Mouse (Mus musculus) splenic B cell, adult 2 months (primary cell): ENCODE measurements at regions not wholly inside any gene's neighbourhood (a gene's known extent, or its start where the extent isn't known, plus 50 kb on each side); places are given as distances from the start of the nearest gene placed in this dataset.

Experiments
- DNase-seq: peaks from one replicate; pipeline ENCODE4 v3.0.0-alpha.2; 2011; ENCODE audit warnings: low read depth, low spot score
- H3K27me3 ChIP-seq: 2 replicates; pipeline ENCODE4 v1.6.1; 2012; ENCODE audit warnings: mild to moderate bottlenecking, low read length, moderate library complexity, mixed read lengths; ENCODE audit not compliant: control insufficient read depth, poor library complexity, insufficient read depth, severe bottlenecking
- H3K36me3 ChIP-seq: 2 replicates; pipeline ENCODE4 v1.6.1; 2012; ENCODE audit warnings: mild to moderate bottlenecking, low read length, moderate library complexity, mixed read lengths; ENCODE audit not compliant: control insufficient read depth, poor library complexity, insufficient read depth, severe bottlenecking

DNA sequence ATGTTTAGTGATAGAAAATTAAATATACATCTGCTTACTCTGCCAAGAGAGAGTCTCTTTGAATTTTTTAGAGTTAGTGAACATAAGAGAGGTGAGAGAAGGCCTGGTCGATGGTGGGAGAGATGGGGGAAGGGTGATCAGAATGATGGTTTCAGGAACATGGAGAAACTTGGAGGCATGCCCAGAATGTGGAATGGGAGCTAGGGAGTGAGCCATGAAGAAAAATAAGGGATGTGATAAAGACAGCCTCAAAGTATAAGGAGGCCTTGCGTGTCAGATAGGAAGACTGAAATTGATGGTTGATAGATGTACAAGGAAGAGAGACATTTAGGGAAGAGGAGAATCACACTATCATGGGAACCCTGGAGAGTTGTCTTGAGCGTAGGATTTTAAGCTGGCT, 354.6 kb downstream of the Osr1 start:
- Histone ChIP-seq H3K27me3 (no peaks in the 10 kb centered on the region), H3K36me3 (no peaks in the 10 kb centered on the region)

DNA sequence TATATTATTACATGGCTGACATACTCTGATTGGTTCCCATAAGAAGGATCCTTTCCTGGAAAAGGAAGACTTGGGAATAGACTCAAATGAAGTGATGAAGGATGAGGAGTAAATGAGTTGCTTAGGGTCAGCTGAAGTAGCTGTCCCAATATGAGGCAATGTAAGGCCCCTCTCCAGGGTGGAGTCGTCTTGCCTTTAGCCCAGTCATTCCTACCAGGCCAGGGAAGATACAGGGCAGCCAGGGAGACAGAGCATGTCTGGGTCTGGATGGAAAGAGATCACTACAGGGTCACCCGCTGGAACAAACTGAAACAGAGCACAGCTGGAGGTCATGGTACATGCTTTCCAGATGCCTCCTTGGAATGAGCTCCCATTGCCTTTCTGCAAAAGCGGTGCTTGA, 364.2 kb downstream of the Osr1 start:
- DNase-seq, result no peak
- H3K27me3 ChIP-seq, result no peaks in the 10 kb centered on the region

More for the DNA sequence above, 354.6 kb downstream of the Osr1 start:
- no peak for DNase-seq

DNA sequence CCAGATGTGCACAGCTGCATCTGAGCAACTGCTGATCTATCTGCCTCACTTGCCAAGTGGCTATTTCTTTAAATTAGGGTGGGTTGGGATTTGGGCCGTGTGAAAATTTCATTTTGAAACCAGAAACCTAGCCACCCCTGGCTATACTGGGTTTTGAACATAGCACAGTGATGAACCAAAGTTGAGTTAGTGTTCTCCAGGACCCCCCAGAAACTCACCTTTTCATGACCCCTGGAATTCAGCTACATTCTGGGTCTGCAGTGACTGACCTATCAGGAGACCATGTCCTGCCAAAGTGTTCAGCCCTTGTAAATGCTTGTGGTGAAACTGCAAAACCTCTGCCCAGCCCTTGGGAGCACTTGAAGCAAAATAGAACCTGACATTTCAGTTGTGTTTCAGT, 371.4 kb downstream of the Osr1 start:
- DNase-seq, result no peak
- H3K36me3 ChIP-seq, result no peaks in the 10 kb centered on the region
- no peaks in the 10 kb centered on the region for H3K27me3 ChIP-seq

More for the DNA sequence above, 364.2 kb downstream of the Osr1 start:
- no peaks in the 10 kb centered on the region for H3K36me3 ChIP-seq

DNA sequence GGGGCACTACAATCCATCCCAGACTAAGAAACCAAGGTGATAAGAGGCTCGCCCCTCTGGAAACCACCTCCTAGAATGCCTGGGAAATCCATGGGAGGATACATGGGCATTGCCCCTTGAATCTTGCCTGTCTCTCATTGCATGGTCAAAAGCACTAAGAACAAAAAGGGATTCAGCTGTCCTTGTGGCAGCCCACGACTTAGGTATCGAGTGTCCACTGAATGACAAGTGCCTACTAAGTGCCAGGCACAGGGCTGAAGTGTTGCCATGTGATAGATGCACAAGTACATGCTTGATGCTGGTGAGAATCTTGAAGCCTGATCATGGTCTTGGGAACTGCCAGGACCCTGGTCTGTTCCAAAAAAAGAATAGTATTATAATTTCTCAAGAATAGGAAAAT, 371.9 kb downstream of the Osr1 start:
- Histone ChIP-seq H3K27me3 (no peaks in the 10 kb centered on the region), H3K36me3 (no peaks in the 10 kb centered on the region)
- no peak for DNase-seq

DNA sequence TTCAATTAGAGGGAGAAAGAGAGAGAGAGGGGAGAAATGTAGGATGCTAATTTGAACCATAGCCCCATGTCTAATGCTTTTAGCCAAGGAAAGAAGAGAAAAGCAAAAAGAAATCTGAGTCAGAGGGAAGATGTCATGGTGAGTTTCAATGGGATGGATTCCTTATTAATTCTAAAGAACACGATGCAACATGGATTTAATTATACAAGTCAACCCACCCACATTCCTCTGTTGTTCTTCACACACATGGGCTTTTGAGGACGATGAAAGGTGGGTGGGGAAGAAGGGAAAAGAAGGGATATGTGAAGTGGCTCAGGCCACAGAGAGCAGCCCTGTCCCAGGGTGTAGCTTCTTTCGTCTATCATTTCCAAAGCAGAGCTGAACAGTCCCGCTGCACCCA, 378.9 kb downstream of the Osr1 start:
- Histone ChIP-seq H3K36me3 (no peaks in the 10 kb centered on the region), H3K27me3 (no peaks in the 10 kb centered on the region)

DNA sequence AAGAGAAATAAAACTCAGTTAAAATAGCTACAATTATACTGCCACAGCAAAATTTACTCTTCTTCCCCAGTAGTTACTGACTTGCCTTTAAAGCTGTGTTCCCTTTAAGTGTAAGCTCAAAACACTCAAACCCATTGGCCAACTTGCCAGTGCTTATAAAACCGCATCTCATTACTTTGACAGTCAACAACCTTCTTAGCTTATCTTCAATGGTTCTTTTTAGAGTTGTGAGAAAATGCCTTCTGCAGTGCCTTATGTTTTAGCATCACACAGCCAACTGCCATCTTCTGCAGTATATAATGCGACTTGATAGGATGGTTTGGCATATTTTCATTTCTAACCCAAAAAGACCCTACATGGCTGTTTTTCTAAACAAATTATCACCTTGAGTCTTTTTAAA, 382.5 kb downstream of the Osr1 start:
- no peaks in the 10 kb centered on the region for H3K27me3 ChIP-seq
- no peaks in the 10 kb centered on the region for H3K36me3 ChIP-seq
- no peak for DNase-seq

More for the DNA sequence above, 378.9 kb downstream of the Osr1 start:
- DNase-seq, result no peak

DNA sequence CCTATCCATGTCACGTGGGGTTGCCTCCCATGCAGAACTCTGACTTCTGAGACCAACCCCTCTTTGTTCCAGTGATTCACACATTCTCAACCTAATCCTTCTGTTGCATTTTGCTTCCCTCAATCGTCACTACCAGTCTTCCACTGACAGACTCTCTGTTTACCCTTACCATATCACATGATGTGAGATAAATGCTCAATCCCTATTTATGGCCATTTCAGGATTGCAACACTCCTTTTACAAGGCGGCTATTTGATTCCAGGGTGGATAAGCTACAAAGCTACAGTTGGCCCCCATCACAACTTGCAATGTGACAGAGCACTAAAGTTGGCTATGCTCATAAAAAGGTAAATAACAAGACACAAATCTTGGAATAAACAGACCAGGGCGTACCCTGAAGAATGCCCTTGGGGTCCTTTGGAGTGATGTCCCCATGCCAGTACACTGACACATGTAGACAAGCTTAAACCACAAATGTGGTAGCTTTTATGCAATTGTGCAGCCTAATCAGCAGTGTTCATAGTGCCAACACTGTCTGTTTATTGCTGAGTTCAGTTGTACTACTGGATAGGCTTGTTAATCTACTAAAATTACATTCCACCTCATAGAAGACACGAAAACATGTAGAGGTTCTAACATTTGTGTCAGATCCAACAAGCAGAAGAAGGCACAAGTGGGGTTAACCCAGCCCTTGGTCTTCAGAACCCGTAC, 384.4 kb downstream of the Osr1 start:
- Histone ChIP-seq H3K27me3 (no peaks in the 10 kb centered on the region), H3K36me3 (no peaks in the 10 kb centered on the region)
- no peak for DNase-seq

DNA sequence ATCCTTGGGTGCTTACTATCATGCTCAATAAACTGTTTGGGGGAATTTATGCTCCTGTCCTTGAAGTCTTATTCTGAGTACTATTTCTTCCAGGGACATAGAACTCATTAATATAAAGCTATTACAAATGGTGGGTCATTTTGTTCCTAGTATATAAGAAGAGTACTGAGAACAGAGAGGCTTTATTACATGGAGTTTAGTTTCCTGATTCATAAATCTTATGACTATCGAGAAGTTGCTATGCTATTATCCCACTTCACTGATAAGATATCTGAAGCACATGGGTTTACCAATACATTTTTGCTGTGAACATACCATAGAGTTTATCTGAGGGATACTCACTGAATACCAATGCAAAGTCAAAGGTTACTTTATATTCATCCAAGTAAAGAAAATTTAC, 399.5 kb downstream of the Osr1 start:
- no peaks in the 10 kb centered on the region for H3K36me3 ChIP-seq
- no peak for DNase-seq

DNA sequence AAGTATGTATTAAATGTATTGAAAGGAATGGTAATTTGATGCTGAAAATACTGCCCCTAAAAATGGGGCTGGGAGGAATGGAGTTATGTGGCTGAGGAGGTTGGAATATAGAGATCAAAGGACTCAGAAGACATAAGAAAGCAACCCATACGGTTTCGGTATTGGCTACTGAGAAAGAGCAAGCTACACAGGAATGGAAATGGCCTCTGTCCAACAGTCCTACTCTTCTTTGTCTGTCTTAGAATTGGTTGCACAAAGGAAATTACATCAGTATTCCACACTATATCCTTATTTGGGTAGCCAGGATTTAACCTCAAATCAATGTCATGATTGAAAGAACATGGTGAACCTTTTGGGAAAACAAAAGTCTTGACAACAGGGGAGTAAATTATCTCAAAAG, 399.0 kb upstream of the Nt5c1b start:
- Histone ChIP-seq H3K36me3 (no peaks in the 10 kb centered on the region), H3K27me3 (no peaks in the 10 kb centered on the region)
- no peak for DNase-seq

More for the DNA sequence above, 399.5 kb downstream of the Osr1 start:
- no peaks in the 10 kb centered on the region for H3K27me3 ChIP-seq

DNA sequence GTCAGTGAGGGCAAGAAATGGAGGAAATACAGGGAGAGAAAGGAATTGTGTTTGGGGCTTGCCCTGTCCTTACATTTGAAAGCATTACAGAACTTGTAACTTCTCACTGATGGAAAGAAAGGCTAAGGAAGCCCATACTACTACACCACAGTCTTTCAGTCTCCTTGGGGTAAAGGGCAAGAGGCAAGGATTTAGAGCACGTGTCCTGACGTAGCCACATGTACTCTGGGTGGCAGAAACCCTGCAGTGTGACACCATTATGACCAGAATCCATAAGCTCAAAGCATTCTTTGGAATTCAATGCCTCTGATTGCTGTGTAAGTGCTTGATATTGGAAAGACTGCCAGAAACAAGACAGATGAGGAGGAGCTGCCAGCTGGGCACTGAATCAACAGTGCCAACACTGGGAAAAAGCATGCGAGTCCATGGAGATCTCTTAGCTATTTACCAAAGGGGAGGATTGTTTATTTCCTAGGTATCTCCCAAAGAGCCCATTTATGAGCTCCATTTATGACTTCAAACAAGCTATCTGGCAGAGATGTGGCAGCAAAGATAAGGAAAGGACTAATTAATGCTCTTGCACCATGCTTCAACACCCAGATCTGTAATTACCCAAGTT, 391.2 kb upstream of the Nt5c1b start:
- DNase-seq, result no peak
- Histone ChIP-seq H3K27me3 (no peaks in the 10 kb centered on the region), H3K36me3 (no peaks in the 10 kb centered on the region)

DNA sequence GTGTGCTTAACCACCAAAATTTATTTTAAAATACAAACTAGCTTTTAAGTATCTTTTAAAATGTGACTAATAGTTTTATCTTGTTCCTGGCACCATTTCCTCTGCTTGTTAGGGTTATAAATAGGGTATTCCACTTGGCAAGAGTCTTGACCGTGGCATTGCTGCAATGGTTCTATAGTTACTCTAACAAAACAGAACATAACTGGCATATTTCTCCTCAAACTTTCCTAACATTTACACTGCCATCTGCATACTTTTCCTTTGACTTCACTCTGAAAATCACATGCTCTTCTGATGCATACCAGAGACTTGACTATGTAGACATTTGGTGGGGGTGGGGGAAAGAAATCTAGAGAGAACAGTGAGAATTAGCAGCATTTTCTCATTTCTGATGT, 390.7 kb upstream of the Nt5c1b start:
- H3K27me3 ChIP-seq, result no peaks in the 10 kb centered on the region
- no peak for DNase-seq
- H3K36me3 ChIP-seq, result no peaks in the 10 kb centered on the region

DNA sequence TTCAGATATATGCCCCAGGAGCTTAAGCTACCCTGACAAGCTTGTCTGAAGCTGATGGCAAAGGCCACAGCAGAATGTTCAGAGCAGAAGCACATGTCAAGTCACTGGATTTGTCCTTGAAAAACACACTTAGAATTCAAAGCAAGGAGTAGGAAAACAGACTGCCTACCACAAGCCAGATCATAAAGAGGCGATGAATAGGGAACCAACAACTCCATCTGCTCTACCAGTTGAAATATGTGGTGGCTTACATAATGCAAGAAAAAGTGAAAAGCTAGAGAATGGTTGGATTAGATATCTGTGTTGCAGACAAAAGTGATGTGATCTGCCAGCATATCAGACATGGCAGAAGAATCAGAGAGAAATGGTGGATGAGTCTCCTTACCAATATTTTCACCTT, 378.5 kb upstream of the Nt5c1b start:
- Histone ChIP-seq H3K36me3 (no peaks in the 10 kb centered on the region), H3K27me3 (0 out of 2 replicates have a peak, but pooled peaks cover 1% of the 10 kb centered on the region)
- DNase-seq, result no peak

DNA sequence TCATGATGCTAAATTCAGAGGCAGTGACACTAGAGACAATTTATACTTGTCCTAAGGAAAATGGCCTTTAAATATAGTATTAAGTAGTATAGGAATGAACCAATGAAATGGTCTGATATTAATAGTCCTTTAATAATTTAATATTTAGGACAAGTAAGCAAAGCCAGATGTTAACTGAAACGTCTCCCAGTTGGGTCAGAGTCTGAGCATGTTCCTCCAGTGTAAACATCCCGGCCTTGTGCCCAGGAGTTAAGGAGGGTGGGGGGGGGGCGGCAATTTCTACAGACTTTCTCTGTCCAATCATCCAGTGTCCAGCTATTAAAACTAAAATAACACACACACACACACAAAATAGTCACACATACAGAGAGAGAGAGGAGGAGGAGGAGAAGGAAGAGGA, 374.1 kb upstream of the Nt5c1b start:
- H3K36me3 ChIP-seq, result no peaks in the 10 kb centered on the region
- DNase-seq, result no peak
- no peaks in the 10 kb centered on the region for H3K27me3 ChIP-seq

DNA sequence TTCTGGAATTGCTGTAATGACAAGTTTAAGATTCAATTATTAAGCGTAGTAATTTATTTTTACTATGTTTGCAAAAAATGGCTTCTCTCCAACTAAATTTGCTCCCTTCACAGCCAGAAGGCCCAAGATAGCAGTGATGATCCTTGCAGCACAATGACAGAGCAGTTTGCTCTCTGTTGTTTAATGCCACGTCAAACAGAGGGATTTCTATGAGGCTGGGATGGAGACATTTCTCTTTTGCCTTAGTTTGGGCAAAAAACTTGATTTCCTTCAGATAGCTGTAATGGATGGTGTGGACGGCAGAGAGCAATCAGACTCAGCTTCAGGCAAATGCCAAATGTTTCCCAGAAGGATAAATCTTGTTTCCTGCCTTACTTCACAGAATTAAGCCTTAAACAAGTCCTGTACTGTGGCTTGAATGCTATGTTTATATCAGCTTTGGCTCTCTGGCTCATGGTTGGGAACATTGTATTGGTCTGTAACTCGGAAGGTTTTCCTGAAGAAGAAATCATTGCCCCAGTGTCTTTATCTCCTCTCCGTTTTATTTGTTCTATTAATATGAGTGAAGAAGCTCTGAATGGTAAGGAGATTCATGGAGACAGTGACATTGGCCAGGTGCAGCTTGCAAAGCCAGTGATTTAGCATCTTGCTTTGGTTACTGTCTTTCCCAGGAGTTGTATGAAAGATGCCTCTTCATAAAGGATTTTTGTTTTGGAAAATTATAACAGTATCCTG, 373.2 kb upstream of the Nt5c1b start:
- no peak for DNase-seq
- no peaks in the 10 kb centered on the region for H3K27me3 ChIP-seq
- no peaks in the 10 kb centered on the region for H3K36me3 ChIP-seq

DNA sequence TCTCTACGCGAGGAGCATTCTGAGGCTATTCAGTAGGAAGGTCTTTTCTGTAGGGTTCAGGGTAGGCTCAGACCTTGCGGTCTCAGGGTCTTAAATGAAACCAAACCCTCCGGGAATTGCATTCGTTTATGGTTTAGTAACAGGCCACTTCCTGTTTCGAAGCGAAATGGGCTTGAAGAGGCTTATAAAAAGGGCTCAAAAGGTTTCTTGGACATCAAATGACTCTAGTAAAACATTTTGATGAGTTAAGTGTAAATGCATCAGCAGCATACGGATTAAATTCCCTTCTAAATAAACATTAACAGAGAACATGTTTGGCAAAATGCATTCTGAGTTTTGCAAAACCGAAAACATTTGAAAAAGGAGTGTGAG, 372.6 kb upstream of the Nt5c1b start:
- no peaks in the 10 kb centered on the region for H3K36me3 ChIP-seq
- peak; percentile 5 for DNase-seq
- no peaks in the 10 kb centered on the region for H3K27me3 ChIP-seq
